Mouse (Mus musculus) mouse embryonic stem cell (cell line): ENCODE measurements around the gene Nin.

ENCODE experiments used
- in situ Hi-C, 2 experiments: fragments of 300-500 bp; cut with MboI; formaldehyde crosslinking; loops; 1 replicate in 1 of 2; 3 replicates in 1 of 2; pipeline ENCODE4 v1.14.3; 2019 to 2020; ENCODE audit warnings: low sequenced_read_pairs in 2 of 2, low pct_unique_long_range_greater_than_20kb in 1 of 2, mixed read lengths in 1 of 2; ENCODE audit not compliant: unreplicated experiment in 1 of 2

Nin gene

DNA sequence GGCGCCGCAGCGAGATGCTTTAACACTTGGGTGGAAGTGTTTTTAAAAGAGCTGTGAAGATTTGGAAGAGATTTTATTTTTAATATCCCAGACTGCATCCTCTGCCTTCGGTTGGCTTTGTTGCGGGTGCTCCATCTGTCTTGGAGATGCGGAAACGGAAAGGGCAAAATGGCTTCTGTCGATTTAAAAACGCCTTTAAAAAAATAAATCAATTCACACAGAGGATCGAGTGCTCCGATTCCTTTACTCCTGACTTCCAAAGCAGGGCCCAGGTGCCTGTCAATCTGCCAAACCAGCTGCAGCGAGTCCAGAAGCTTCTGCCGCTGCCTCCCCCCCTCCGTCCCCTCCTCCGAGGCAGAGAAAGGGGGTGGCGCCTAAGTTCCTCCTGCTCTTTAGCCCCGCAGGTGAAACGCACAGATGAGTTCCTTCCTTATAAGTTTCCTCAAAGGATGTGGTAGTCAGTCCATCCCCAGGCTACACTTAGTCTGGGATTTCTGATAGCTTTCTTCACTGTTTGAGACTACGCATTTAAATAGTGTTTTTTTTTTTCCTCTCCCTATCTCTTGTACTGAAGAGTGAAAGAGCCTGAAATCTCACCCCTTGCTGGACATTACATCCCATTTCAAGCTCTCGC is 17.6 kb upstream of the Nin start:
- in situ Hi-C loops = no loop called here

DNA sequence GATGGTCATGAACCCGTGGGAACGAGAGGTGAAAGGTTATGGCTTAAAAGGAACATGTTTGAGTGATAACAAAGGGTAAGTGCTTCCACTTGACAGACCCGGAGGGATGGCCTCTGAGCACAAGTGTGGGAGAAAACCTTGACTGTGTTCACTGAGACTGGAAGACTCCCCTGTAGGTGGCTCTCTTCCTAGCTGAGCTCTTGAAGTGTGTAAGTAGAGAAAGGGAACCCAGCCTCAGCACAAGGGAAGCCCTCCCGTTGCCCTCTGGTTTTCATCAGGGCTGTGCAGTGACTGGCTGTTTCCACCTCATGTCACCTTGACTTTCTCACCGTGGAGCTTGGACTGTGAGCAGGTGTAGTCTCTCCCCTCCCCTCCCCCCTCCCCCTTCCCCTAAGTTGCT is 15.6 kb upstream of the Nin start:
- in situ Hi-C loops = no loop called here

DNA sequence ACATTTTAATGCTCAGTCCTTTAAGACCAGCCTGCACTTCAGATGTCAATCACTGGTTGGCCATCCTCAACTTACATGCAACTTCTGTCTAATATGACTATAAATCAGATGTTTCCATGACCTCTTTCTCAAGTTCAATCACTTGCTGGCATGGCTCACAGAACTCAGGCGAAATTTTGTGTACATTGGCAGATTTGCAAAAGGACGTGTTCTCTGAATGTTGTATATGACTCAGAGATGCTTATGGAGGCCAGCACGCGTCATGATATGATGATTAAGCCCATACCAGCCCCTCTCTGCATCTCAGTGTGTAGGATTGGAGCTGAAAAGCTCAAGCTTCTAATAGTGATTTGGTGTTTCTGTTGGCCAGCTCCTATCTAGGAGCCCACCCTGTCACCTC is 13.1 kb upstream of the Nin start:
- in situ Hi-C loops = no loop called here

DNA sequence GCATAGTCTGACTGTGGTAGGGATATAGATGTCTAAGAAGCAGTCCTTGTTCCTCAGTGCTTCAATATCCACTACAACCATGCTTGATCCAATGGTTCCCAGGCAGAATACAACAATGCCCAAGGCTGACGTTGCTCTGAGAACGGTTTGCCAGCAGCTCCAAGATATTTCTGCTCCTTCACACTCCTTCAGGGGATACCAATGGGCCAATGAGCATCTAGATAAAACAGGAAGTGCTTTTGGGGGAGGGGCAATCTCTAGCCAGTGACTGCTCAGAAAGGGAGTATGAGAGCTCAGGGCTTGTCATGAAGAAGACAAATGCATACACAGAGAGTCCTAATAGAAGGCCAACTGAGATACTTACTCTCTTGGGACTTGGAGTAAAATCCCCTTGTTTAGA is 6.0 kb upstream of the Nin start:
- in situ Hi-C loops = no loop called here

DNA sequence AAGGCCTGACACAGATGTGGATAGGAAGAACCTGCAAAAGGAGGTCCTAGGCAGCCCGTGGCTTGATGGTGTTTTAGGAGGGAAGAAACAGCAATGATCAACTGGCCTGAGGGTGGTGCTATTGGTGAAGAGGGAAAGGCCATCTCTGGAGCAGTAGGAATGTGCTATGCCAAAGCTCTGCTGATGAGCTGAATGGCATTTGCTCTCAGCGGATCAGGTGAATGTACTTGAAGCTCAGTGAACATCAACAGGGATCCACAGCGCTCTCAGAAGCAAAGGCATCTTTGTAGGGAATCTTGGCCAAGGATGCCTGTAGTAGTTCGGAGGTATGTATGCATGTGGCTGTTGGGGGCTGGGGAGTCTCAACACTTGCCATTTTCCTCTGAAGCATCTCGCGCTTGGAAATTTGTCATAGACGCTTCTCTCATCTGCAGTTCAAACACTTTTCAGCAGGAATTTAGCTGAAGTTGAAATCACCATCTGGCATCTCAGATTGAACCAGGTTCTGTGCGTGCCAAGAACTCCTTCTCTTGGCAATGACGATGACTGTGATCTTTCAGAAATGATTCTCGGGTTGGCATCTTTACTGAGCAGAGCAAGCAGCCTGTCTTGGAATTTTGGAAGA is 5.3 kb upstream of the Nin start:
- in situ Hi-C loops = no loop called here

DNA sequence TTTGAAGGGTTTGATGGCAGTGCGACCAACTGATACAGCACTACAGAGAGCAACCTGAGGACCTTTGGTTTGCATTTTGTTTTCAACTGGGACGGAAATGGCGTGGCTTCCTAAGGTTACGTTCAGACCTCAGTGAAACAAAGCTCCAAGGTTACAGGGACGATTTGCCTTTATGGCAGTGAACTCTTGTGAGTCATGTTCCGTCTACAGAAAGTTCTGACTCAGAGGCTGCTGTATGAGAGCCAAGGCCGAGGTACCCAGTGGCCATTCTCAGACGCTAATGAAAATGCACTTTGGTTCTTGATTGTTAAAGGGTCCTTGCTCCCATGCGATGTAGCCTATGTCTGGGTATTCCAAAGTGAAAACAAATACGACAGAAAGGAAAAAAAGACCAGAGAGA is 3.6 kb upstream of the Nin start:
- in situ Hi-C loops = no loop called here

DNA sequence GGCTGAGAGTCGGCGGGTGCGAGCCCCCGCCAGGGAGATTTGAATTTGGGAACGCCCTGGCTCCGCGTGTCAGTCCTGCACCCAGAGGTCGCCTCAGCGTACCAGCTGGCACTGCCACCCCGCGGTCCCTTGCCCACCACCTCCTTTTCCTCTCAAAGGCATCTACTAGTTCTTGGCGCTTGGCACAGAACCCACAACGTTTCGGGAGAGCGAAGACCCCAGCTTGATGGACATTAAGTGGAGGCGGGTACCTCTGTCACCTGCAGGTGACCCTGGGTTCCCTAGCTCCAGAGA is 1.5 kb downstream of the Nin start:
- in situ Hi-C loops = no loop called here

DNA sequence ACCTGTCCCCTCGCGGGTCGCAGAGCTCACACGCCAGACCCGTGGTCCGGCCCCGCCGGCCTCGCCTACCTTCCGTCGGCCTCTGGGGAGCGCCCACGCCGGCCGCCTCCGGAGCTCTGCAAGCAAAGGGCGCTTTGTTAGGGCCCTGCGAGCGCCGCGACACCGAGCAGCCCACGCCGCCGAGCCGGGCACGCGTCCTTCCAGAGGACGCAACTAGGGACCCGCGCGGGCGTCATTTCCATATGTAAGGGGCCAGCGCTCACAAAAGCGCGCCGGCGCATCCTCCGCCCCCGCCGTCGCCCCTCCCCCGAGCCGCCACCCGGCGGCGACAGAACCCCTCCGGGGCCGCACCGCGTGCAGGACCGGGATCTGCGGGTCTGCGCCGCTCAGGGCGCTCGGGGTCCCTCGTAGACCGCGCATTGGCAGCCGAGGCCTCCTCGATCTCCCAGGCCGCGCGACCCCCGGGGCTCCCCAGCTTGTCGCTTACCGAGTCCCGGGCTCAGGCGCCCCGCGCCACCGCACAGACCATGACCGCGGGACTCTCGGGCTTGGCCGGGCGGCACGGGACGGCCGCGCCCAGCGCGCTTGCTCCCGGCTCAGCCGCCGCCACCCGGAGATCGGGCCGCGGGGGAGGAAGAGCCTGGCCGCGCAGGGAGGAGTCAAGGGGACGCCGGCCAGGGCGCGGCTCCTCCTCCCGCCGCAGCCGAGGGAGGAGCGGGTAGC is 2.0 kb downstream of the Nin start:
- in situ Hi-C loops = no loop called here

DNA sequence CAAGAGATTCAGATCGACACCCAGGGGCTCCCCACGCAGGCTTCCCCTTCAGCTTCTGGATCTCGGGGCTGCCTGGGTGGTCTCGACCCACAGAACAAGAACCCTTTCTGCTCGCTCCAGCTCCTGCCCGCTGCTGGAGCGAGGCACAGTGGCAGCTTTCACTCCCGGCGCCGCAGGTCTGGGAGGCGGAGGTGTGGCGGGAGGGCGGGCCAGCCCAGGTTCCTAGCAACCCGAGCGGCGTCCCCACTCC is 2.5 kb downstream of the Nin start:
- in situ Hi-C loops = no loop called here

DNA sequence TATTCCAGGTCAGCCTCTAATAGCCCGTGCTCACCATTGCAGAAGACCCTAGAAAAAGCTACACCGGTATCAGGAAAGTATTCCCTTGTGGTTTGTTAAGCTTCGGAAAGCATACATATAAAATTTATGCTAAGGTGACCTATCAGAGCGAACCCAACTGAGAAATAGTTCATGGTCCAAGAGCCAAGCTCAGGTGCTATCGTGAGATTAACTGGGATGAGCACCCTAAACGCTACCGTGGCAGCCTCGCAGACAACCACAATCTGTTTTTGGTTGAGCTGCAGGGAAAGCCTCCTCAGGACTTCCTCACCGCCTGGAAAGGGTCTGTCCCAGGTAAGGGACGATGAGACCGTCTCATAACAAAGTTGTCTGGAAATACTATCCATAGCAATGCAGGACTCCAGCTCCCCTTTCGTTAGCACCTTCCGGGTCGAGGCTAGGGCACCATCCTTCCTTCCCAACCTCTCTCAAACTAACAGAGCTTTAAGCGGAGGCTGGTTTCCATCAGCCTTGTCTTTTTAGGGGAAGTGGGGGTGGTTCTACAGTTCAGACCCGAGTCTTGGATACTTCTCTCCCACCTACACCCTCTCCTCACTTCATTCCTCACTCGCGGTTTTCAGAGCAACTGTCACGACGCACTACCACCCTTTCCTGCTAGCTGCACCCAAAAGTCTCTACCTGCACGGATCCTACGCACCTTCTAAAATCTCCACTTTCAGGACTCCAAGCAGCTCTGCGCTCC is 3.0 kb downstream of the Nin start:
- in situ Hi-C loops = no loop called here

DNA sequence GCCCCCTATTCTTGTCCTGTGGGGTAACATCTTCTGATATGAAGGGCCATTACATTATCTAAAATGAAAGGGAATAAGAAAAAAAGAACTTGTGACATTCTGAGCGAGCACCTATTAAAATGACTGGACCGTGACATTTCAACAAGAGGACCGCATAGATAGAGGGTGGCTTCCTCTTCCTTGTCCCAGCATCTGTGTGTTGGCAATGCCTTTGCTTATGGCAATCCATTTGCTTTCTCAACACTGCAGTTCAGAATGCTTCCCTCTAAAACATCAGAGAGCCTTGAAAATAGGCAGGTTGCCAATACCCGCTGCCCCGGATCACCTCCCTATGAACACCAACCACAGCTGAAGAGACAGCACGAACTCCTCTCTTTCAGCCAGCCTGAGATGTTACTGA is 3.6 kb downstream of the Nin start:
- in situ Hi-C loops = no loop called here

DNA sequence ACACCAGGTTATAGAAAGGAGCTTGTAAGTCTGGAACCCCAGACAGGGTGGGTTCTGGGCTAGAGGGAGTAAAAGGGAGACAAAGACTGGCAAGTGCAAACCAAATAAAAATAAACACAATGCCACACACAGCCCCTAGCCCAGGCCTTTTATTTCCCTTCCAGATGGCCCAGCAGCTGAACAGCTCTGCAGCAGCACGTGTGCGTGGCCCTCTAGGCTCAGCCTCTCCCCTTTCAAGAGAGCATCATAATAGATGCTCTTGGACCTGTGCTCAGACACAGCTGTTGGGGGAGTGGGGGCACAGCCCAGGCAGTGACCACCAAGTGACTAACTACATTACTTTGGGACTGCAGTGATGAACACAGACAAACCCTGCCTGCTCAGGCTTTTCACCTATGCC is 5.4 kb downstream of the Nin start:
- in situ Hi-C loops = no loop called here

DNA sequence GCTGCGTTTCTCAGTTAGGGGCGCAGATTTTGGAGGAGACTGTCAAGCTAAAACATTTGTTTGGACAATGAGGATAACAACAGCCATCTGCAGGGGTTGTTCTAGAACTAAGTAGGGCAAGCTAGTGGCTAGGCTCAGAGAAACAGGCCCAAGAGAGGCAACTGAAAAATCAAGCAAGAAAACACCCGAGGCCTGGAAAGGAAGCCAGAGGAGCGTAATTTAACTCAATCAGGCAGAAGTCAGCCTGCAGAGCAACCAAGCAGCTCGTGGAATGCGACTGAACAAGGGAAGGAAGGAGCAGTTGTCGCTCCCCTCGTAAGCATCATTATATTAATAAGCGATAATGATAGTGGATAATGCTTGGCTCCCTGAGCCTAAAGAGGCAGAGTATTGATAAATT is 7.0 kb downstream of the Nin start:
- in situ Hi-C loops = no loop called here

DNA sequence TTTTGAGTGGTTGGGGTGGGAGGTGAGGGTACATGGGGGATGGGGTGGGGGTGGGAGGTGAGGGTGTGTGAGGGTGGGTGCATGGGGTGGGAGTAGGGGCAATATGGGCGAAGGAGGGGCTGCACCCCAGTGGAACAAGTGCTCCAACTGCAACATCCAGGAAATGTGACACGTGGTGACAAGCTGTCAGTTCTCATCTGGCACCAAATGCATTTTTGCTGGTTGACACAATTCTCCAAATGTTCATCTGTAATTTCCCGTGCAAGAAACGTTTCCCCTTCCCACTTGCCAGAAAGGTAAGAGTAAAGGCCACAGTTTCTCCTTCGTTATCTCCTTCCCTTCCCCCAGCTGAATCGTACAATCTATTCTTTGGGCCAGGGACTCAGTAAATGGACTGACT is 7.6 kb downstream of the Nin start:
- in situ Hi-C loops = no loop called here

DNA sequence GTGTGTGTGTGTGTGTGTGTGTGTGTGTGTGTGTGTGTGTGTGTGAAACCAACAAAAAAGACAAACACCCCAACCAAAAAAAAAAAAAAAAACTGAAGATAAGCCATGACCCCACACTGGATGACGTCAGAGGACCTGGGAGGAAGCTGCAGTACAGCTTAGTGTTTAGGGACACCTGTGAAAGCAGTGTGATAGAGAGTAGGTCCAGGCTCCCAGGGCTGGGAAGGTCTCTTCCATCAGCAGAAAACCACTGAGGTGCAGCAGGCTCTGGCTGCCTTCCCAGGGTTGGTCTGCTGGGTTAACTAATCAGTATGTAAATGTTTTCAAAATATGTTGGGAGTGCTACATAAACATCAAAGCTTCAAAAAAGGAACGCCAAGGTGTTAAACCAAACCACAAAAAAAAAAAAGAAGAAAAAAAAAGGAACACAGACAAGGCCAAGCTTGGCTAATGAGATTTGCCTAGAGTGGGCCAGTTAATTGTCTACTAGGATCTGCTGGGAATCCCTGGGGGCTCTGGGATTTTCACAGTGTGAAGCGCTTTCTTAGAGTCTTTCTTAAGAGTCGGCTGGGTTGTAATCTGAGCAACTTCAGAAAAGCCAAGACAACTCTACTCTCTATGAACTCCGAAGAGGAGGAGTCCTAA is 8.6 kb downstream of the Nin start:
- in situ Hi-C loops = no loop called here

DNA sequence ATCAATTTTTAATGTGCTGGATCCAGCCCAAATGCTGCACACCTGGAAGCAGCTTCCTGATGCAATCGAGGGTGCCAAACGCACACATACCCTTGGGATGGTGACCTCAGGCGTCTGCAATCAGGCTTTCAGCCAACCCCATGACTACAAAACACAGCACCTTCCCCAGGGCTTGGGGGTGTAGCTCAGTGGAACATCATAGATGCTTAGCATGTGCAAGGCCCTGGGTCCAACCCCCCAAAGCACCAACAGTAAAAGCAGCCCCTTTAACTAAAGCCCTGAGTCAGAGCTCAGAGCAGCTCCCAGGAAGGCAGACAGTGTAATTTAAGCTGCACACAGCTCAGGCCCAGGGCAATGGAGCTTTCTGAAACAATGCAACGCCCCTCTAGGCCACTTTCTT is 9.3 kb downstream of the Nin start:
- in situ Hi-C loops = no loop called here

DNA sequence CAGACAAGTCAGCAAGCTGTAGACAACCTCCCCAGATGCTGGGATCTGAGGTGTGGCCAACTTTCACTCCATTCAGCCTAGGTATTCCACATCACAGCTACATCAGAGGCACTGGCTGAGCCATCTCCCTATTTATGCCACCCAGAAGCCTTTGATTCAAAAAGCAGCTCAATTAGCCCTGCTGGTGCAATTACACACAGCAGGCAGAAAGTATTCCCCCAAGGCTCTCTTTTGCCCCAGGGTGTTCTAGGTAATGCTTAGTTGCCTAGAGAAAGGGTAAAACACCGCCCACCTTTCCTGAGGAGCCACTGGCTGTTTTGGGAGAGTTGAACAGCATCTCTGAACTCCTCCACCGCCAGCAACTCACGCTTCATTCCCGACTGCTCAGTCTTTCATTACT is 10.3 kb downstream of the Nin start:
- in situ Hi-C loops = no loop called here

DNA sequence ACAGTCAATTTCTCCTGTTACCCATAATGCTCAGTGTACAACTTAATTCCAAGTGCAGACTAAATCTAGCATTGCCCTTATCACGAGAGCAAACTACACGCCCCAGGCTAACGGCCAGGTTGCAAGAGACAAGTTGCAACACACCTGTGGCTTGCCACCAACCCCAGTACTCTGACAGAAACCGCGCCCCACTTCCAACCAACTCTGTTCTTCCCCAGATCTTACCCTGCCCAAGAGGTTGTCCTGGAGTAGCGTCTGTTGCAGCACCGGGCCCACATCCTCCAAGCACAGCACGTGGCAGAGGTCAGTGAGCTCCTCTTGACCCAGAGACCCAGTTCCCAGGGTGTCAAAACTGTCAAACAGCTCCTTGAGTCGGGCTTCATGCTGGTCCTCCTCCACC is 11.1 kb downstream of the Nin start:
- in situ Hi-C loops = no loop called here

DNA sequence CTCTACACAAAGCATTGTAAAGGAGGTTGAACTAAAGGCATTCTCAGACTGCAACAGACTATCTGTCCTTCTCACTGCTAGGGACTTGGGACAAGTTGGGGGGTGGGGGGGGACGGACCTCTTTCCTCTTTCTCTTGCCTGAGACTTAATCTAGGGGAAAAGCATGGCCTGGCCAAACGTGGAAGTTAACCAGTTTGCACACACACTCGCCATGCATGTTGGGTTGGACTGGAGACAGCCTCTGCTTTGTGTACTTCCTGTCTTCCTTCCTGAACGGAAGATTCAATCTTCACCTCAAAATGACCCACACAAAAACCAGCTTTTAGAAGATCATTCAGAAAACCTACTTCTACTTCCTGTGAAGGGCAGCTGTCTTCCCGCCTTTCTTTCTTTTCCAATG is 11.7 kb downstream of the Nin start:
- in situ Hi-C loops = no loop called here

DNA sequence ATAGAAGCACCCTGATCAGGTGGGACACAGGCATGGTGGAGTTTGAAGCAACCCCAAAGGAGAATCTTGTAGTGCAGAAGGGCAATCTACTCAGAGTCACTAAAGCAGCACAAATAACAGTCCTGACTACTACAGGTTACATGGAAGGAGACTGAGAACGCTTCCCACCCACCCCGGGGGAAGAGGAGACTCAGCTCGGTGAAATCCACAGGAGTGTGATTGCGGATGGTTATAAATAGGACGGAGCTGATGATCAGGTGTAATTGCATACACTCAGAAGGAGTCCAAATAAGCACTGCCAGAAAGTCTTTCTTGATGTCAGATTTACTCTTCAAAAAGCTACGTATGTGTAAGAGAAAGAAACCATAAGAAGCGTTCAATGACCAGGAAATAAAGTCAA is 15.6 kb downstream of the Nin start:
- in situ Hi-C loops = no loop called here
